Mouse (Mus musculus) stomach, embryonic 15.5 days (tissue): ENCODE results near the gene Gm20388. TPM values are rescaled to one million over a fixed set of nuclear protein-coding genes. Genes with fewer than 3 reads are reported as not detected.
A peak's percentile ranks its signal among the peaks of the same experiment; 100 is the strongest.

Source experiments
- ATAC-seq: fragments of 200-750 bp; cut with Nextera tagmentation; 2 replicates; pipeline ENCODE4 v1.8.0; 2017; ENCODE audit warnings: low read depth, moderate number of reproducible peaks, moderate TSS enrichment; ENCODE audit not compliant: insufficient read depth, low FRiP score
- H3K27ac ChIP-seq: fragments of 300-500 bp; sonication (generic); 2 replicates; pipeline ENCODE4 v1.5.1; 2015; ENCODE audit warnings: mild to moderate bottlenecking, inconsistent platforms
- H3K27me3 ChIP-seq: fragments of 300-500 bp; sonication (generic); replicated peaks from 2 replicates; pipeline ENCODE4 v1.6.1; 2015; ENCODE audit warnings: inconsistent platforms
- H3K36me3 ChIP-seq: fragments of 300-500 bp; sonication (generic); 2 replicates; pipeline ENCODE4 v1.6.1; 2015; ENCODE audit warnings: inconsistent platforms
- H3K4me1 ChIP-seq: fragments of 300-500 bp; sonication (generic); 2 replicates; pipeline ENCODE4 v1.6.1; 2015; ENCODE audit warnings: inconsistent platforms
- H3K4me2 ChIP-seq: fragments of 300-500 bp; sonication (generic); 2 replicates; pipeline ENCODE4 v1.6.1; 2015; ENCODE audit warnings: mild to moderate bottlenecking, inconsistent platforms
- H3K4me3 ChIP-seq: fragments of 300-500 bp; sonication (generic); replicated peaks from 2 replicates; pipeline ENCODE4 v1.5.1; 2015; ENCODE audit warnings: inconsistent platforms
- H3K9ac ChIP-seq: fragments of 300-500 bp; sonication (generic); 2 replicates; pipeline ENCODE4 v1.6.1; 2015; ENCODE audit warnings: inconsistent platforms
- H3K9me3 ChIP-seq: fragments of 300-500 bp; sonication (generic); 2 replicates; pipeline ENCODE4 v1.6.1; 2016; ENCODE audit warnings: inconsistent platforms
- WGBS: fragments of 180-500 bp; shearing (Covaris S2); methylation state at CpG from one replicate; pipeline ENCODE4 v1.1.7; 2015; 5-methylcytosine and 5-hydroxymethylcytosine counted together
- polyA plus RNA-seq: library from polyadenylated mRNA; unstranded; fragments of >200 nt; fragmentation: Nextera tagmentation; extraction: Ambion mirVana; gene quantifications from 2 replicates; pipeline ENCODE4 v1.2.1, GENCODE M21; 2015

Gm20388 gene
- polyA plus RNA-seq, 1 experiment from 2014 or later = not detected

- Histone ChIP-seq H3K4me2 (no peak overlapping the region), H3K4me3 (no peak overlapping the region), H3K4me1 (peaks cover 81% of the 10 kb centered on the region), H3K27me3 (no peaks in the 10 kb centered on the region), H3K36me3 (no peaks in the 10 kb centered on the region), H3K9me3 (no peaks in the 10 kb centered on the region), H3K27ac (no peak overlapping the region), H3K9ac (no peak overlapping the region)
- WGBS = 99% methylated on average over 15 of the region's 15 CpGs
- no peak for ATAC-seq
These were observed 585.8 kb downstream of the Gm20388 start for GRCm38 (mm10) chr8:120496478-120496877.

GRCm38 (mm10) chr8:120497503-120497946, 586.9 kb downstream of the Gm20388 start:
- peak overlapping the region; percentile 80; the same call in 1 of the 2 replicates for H3K27ac ChIP-seq

GRCm38 (mm10) chr8:120498349-120498831, 587.7 kb downstream of the Gm20388 start:
- 23% methylated on average over 4 of the region's 4 CpGs for WGBS
- Histone ChIP-seq H3K9me3 (no peaks in the 10 kb centered on the region), H3K4me3 (peak overlapping the region; percentile 8; the same call in 1 of the 2 replicates), H3K4me1 (peaks cover 79% of the 10 kb centered on the region), H3K4me2 (peak overlapping the region; percentile 41), H3K36me3 (no peaks in the 10 kb centered on the region), H3K27me3 (no peaks in the 10 kb centered on the region), H3K9ac (no peak overlapping the region), H3K27ac (peak overlapping the region; percentile 80)
- peak; percentile 47 for ATAC-seq

More at GRCm38 (mm10) chr8:120497503-120497946, 586.9 kb downstream of the Gm20388 start:
- ATAC-seq = no peak
- Histone ChIP-seq H3K4me1 (peaks cover 80% of the 10 kb centered on the region), H3K4me2 (no peak overlapping the region), H3K9me3 (no peaks in the 10 kb centered on the region), H3K4me3 (no peak overlapping the region), H3K27me3 (no peaks in the 10 kb centered on the region), H3K36me3 (no peaks in the 10 kb centered on the region), H3K9ac (no peak overlapping the region)
- WGBS = 38% methylated on average over 11 of the region's 11 CpGs

- H3K4me1 ChIP-seq = peaks cover 75% of the 10 kb centered on the region
- no peak overlapping the region for H3K9ac ChIP-seq
- 32% methylated on average over 9 of the region's 9 CpGs for WGBS
- ATAC-seq = peak; percentile 87
- no peaks in the 10 kb centered on the region for H3K36me3 ChIP-seq
- peak overlapping the region; percentile 8; the same call in 1 of the 2 replicates for H3K4me3 ChIP-seq
- peak overlapping the region; percentile 80 for H3K27ac ChIP-seq
- H3K4me2 ChIP-seq = peak overlapping the region; percentile 41
- no peaks in the 10 kb centered on the region for H3K9me3 ChIP-seq
- H3K27me3 ChIP-seq = no peaks in the 10 kb centered on the region
These were observed 588.4 kb downstream of the Gm20388 start for GRCm38 (mm10) chr8:120498926-120499605.

GRCm38 (mm10) chr8:120500701-120501261, 590.1 kb downstream of the Gm20388 start:
- Histone ChIP-seq H3K4me2 (no peak overlapping the region), H3K4me3 (no peak overlapping the region), H3K9ac (no peak overlapping the region), H3K27me3 (no peaks in the 10 kb centered on the region), H3K9me3 (no peaks in the 10 kb centered on the region), H3K27ac (peak overlapping the region; percentile 37; the same call in 1 of the 2 replicates), H3K4me1 (peaks cover 81% of the 10 kb centered on the region), H3K36me3 (no peaks in the 10 kb centered on the region)
- ATAC-seq = no peak
- WGBS = 74% methylated on average over 8 of the region's 8 CpGs

- Histone ChIP-seq H3K9ac (no peak overlapping the region), H3K36me3 (no peaks in the 10 kb centered on the region), H3K4me1 (peaks cover 87% of the 10 kb centered on the region), H3K4me2 (no peak overlapping the region), H3K4me3 (no peak overlapping the region), H3K27ac (peak overlapping the region; percentile 37; the same call in 1 of the 2 replicates), H3K9me3 (no peaks in the 10 kb centered on the region), H3K27me3 (no peaks in the 10 kb centered on the region)
- no peak for ATAC-seq
- WGBS = 87% methylated on average over 5 of the region's 5 CpGs
These were observed 590.8 kb downstream of the Gm20388 start for GRCm38 (mm10) chr8:120501426-120501825.

GRCm38 (mm10) chr8:120502428-120502827, 591.8 kb downstream of the Gm20388 start:
- H3K4me2 ChIP-seq = no peak overlapping the region
- H3K4me3 ChIP-seq = no peak overlapping the region
- peaks cover 85% of the 10 kb centered on the region for H3K4me1 ChIP-seq
- H3K27me3 ChIP-seq = no peaks in the 10 kb centered on the region
- H3K36me3 ChIP-seq = no peaks in the 10 kb centered on the region
- no peak overlapping the region for H3K9ac ChIP-seq
- H3K27ac ChIP-seq = no peak overlapping the region
- no peak for ATAC-seq
- 55% methylated on average over 5 of the region's 5 CpGs for WGBS
- H3K9me3 ChIP-seq = no peaks in the 10 kb centered on the region

- Histone ChIP-seq H3K9ac (no peak overlapping the region), H3K4me3 (no peak overlapping the region), H3K4me1 (peaks cover 84% of the 10 kb centered on the region), H3K36me3 (no peaks in the 10 kb centered on the region), H3K9me3 (no peaks in the 10 kb centered on the region), H3K27ac (peak overlapping the region; percentile 68), H3K27me3 (no peaks in the 10 kb centered on the region), H3K4me2 (peak overlapping the region; percentile 38)
- ATAC-seq = peak; percentile 5; the same call in 1 of the 2 replicates
- WGBS = 23% methylated on average over 20 of the region's 20 CpGs
These were observed 593.8 kb downstream of the Gm20388 start for GRCm38 (mm10) chr8:120504251-120505081.

- no peak for ATAC-seq
- Histone ChIP-seq H3K9ac (no peak overlapping the region), H3K4me3 (no peak overlapping the region), H3K4me1 (peaks cover 87% of the 10 kb centered on the region), H3K27me3 (no peaks in the 10 kb centered on the region), H3K9me3 (no peaks in the 10 kb centered on the region), H3K27ac (peak overlapping the region; percentile 68), H3K36me3 (no peaks in the 10 kb centered on the region), H3K4me2 (peak overlapping the region; percentile 38)
- WGBS = 13% methylated on average over 19 of the region's 19 CpGs
These were observed 594.5 kb downstream of the Gm20388 start for GRCm38 (mm10) chr8:120505082-120505511.

GRCm38 (mm10) chr8:120505619-120506310, 595.1 kb downstream of the Gm20388 start:
- Histone ChIP-seq H3K27ac (no peak overlapping the region), H3K9ac (no peak overlapping the region), H3K9me3 (no peaks in the 10 kb centered on the region), H3K4me2 (peak overlapping the region; percentile 38), H3K36me3 (no peaks in the 10 kb centered on the region), H3K4me3 (no peak overlapping the region), H3K4me1 (peaks cover 85% of the 10 kb centered on the region), H3K27me3 (no peaks in the 10 kb centered on the region)
- 39% methylated on average over 23 of the region's 23 CpGs for WGBS
- no peak for ATAC-seq

GRCm38 (mm10) chr8:120506562-120506961, 595.9 kb downstream of the Gm20388 start:
- Histone ChIP-seq H3K4me1 (peaks cover 85% of the 10 kb centered on the region), H3K9ac (no peak overlapping the region), H3K27ac (no peak overlapping the region), H3K36me3 (no peaks in the 10 kb centered on the region), H3K27me3 (no peaks in the 10 kb centered on the region), H3K4me2 (no peak overlapping the region), H3K9me3 (no peaks in the 10 kb centered on the region), H3K4me3 (no peak overlapping the region)
- ATAC-seq = no peak
- WGBS = 60% methylated on average over 2 of the region's 2 CpGs
